Mouse (Mus musculus) spleen, postnatal 14 days (tissue): ENCODE measurements around the gene Mterf4.
"Not testable (repeated sequence)": the region's sequence is repeated elsewhere in the genome, so short reads cannot be mapped to it uniquely, and the experiment has no call there.

Source experiments
- DNase-seq, 2 experiments: peaks; one replicate each; pipeline ENCODE4 v3.0.0; 2021 to 2022; ENCODE audit warnings: low spot score in 2 of 2

Mterf4 gene

GRCm38 (mm10) chr1:93305581-93306337 lies at the start of gene Mterf4:
Gene Mterf4 (minus strand): TSS chr1:93305915.
- DNase-seq: peak; percentile 55 to 73

- DNase-seq: no peak
Observed at GRCm38 (mm10) chr1:93352724-93353123, 47.0 kb upstream of the Mterf4 start.

DNA sequence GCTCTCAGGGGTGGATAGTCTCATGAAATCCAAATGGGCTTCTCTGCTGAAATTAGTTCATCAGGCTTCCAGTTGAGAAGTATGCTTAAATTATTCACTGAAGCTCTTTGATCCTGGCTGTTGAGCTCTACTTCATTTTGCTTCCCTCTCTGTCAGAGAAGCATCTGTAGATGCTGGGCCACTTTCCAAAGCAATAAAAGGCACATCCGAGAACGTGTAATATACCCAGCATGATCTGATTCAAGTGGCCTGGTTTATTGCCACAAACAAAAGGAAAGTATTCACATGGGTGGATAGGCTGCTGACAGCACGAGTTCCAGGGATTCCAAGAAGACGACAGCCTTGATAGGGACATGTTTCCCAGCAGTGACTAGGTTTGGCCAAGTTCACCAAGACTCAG lies 44.0 kb upstream of the Mterf4 start:
- DNase-seq: no peak

DNA sequence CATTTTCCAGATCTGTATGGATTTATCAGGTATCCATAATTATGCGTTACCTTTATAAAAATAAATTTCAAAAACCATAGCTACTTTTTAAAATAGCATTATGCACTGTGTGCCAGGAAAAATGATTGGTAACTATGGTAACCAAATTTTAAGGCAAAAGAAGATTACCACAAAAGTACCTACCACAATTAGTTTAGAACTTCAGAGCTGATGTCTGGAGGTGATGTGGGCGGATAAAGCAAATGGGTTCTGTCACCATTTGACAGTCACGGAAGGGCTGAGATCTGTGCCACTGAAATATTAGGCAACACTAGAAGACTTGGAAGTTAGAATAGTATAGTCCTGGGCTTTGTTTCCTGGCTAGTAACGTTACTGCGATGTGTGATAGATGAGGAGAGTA lies 41.5 kb upstream of the Mterf4 start:
- no peak for DNase-seq

GRCm38 (mm10) chr1:93343504-93344047 lies 37.9 kb upstream of the Mterf4 start:
- DNase-seq: peak; percentile 76 to 85

DNA sequence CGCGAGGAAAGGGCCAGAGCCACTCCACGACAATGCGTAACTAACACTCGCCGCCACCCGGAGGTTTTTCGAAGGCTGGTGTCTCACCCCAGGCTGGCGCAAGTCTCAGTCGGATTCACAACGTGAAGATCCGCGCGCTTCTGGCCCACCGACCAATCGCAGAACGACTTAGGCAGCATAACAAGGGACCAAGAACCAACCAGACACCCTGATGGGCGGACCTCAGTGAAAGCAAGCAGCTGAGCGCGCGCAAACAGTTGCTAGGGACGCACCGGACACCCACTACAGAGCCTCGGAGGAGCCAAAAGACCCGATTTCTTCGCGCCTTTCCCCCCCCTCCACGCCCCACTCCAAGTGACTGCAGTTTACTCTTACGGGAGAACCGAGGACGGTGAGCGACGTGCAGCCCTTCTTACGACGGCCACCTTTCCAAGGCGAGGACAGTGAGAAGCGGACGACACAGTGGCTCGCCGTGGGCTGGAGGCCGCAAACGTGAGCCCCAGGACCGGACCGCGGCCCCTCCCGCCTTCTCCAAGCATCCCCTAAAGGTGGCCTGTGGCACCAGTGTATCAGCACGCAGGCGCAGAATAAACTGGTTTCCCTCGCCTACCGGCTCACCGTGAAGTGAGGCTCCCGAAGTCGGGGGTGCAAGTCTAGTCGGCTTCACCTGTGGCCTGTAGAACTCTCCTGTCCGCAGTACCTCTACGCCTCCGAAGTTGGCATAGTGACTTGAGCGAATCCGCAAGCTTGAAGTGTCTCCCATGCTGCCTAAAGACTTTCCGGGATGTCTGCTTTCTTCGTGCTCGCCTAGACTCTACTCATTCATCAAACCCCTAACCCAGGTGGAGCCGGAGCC lies 37.2 kb upstream of the Mterf4 start, which contains the start of the genes Ppp1r7 and Pask:
Gene Ppp1r7 (plus strand): TSS at position 207 of the 856 bp plus-strand sequence.
Gene Pask (minus strand): TSS at position 835 of the 856 bp plus-strand sequence.
- peak; percentile 83 to 89 for DNase-seq

DNA sequence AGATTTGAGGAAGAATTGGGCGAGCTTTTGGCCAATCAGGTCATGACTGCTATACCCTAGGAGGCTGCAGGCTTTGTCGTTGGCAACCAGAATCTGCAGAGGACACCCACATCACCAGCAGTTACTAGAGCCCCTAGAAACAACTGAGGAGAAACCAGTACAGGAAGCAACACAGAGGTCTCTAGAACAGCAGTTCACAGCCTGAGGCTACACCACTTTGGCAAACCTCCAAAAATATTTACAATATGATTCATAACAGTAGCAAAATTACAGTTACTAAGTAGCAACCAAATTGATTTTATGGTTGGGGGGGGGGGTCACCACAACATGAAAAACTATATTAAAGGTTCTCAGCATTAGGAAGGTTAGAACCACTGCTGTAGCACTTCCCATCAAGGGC lies 28.9 kb upstream of the Mterf4 start:
- no peak for DNase-seq

DNA sequence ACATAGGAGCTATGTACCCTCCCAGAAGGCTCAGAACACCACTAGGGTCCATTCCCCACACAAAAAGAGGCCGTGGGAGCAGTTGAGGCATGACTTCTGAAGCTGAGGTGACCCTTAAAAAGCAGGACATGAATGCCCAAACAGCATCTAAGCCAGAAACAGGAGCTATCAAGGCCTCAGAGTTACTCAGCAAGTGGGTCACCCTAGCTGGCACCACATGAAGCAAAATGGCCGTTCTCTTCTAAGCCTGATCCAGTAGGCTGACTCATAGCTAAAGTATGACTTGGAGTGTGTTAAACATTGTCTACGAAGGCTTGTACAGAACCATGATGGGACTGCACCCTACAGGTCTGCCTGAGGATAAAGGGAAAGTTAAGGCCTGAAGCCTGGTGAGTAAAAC lies 20.7 kb upstream of the Mterf4 start:
- no peak for DNase-seq

GRCm38 (mm10) chr1:93323973-93324372 lies 18.3 kb upstream of the Mterf4 start:
- DNase-seq: no peak

DNA sequence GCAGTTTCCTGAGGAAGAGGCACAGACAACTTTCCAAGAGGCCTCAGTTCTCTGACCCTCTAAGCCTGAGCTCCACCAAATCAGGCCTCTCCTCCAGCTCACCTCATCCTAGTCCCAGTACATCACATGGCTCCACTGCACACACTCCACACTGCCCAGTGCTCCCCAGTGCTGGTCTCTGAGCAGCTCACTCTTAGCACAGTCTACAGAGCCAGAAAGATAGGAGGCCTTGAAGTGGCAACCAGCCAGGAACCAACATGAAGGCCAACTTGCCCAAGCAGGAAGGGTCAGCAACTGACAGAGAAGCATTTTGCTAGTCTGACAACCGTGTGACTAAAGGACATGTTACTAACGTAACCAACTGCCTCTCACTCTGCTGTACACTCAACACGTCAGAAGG lies 5.1 kb downstream of the Mterf4 start:
- no peak for DNase-seq

- DNase-seq: no peak
Observed at GRCm38 (mm10) chr1:93299791-93300190, 5.9 kb downstream of the Mterf4 start.

DNA sequence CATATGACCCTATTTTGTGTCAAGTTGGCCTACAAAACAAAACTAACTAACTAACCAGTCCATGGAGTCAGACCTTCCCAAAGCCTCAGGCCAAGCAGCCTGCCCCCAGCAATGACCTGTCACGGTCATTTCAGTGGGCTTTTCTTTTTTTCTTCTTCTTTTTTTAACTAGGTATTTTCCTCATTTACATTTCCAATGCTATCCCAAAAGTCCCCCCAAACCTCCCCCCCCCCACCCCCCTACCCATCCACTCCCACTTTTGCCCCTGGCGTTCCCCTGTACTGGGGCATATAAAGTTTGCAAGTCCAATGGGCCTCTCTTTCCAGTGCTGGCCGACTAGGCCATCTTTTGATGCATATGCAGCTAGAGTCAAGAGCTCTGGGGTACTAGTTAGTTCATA lies 11.2 kb downstream of the Mterf4 start:
- DNase-seq: not testable (repeated sequence)

DNA sequence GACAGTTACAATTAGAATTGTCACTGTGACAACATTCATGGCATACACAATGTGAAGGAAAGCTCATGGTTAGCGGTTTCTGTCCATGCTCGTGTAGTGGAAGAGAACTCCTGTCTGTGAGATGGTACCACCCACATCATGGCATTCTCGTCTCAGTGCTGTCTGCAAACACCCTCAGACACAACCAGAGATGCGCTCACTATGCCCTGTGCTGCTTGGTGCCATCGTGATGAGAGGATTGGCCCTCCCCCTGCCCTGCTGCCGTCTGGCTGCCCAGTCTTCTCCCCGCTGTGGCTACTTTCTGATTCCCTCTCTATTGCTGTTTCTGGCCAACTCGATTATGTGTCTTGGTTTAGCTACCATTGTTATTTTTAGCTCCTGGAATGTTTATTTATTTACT lies 13.7 kb downstream of the Mterf4 start:
- no peak for DNase-seq

- no peak for DNase-seq
Observed at GRCm38 (mm10) chr1:93291591-93291990, 14.1 kb downstream of the Mterf4 start.

- no peak for DNase-seq
Observed at GRCm38 (mm10) chr1:93290956-93291355, 14.8 kb downstream of the Mterf4 start.

DNA sequence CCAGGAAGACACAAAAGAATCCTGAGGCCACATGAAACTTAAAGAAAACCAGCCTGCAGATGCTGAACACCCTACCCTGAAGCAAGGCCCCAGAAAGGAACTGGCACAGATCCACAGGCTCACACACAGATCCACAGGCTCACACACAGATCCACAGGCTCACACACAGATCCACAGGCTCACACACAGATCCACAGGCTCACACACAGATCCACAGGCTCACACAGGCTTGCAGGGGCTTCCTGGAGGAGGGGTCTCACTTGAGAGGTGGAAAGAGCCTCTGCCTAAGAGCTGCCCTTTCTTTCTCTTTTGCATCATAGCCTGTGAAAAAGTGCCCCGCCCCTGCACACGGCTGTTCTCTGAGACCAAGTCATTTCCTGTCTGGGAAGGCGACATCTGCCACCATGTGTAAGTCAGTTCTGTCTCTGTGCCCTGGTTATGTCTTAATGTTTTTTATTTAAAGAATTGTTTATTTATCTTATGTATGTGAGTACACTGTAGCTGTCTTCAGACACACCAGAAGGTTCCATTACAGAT lies 16.0 kb downstream of the Mterf4 start:
- DNase-seq: no peak

DNA sequence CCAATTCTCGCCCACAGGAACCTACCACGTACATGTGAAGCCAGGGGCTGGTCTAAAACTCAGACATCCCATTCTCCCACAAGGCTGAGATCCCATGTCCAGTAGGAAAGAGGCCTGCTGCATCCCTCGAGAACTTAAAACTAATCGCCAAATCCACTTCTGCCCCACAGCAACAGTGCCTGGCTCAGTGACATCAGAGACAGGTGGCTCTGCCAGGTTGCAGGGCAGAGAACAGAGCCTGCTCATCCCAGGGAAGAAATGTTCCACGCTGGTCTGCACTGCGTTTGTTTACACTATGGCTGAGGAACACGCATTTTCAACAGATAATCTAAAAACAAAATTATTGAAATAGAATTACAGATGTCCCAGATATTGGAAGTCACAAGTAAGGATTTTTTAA lies 28.7 kb downstream of the Mterf4 start:
- no peak for DNase-seq

DNA sequence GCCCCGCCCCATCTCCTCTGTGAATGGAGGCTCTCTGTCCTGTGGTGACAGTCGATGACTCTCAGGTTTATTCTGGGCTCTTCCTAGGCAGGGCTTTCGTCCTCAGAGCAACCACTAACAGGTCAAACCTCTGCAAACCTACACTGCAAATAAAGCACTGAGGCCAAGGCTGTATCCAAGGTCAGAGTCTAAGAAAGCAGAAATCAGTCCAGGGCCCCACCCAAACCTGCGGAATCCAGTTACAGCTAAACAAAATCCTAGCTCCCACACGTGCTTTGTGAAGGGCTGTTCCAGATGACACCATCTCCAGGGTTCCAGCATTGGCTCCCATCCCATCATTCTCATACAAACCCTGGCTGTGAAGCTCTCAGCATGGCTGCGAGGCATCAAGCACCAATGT lies 30.2 kb downstream of the Mterf4 start:
- no peak for DNase-seq

- DNase-seq: peak in 1 of 2 experiments; percentile 20
Observed at GRCm38 (mm10) chr1:93272409-93272821, 33.3 kb downstream of the Mterf4 start.

DNA sequence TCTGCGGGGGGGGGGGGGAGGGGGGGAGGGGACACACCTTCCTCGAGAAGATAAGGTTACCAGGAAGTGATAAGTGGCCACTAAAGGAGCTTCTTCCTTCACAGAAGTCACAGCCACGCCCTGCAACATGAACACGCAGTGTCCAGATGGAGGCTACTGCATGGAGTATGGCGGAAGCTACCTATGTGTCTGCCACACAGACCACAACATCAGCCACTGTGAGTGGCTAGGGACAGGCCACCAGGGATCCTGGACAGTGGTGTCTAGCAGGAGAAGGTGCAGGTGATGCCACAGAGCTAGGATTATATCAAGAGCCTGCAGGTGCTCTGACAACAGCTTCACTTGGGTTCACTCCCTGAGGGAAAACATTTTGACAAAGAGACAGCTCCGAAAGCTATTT lies 34.0 kb downstream of the Mterf4 start:
- no peak for DNase-seq

DNA sequence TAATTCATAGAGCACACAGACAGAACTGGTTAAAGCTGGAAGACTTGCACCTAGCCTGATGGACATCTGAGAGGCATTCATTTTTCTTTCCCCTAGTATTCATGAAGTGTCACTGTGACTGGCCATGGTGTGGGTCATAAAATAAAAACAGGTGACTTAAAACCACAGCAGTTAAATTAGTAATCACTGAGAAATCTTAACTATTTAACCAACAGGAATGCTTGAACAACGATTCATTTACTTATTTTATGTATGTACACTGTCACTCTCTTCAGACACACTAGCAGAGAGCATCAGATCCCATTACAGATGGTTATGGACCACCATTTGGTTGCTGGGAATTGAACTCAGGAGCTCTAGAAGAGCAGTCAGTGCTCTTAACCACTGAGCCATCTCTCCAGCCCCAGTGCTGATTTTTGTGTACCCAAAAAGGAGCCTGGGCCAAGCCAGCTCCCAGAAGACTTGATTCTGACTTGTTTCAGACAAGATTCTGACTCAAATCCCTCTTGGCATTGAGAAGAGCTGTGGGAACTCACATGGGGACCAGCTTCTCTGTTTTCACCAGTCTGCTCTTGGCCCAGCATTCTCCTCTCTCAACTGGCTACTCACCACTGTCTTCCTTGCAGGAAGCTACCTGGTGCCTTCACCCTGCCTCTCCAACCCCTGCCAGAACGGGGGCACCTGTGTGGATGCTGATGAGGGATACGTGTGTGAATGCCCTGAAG lies 35.0 kb downstream of the Mterf4 start:
- no peak for DNase-seq

DNA sequence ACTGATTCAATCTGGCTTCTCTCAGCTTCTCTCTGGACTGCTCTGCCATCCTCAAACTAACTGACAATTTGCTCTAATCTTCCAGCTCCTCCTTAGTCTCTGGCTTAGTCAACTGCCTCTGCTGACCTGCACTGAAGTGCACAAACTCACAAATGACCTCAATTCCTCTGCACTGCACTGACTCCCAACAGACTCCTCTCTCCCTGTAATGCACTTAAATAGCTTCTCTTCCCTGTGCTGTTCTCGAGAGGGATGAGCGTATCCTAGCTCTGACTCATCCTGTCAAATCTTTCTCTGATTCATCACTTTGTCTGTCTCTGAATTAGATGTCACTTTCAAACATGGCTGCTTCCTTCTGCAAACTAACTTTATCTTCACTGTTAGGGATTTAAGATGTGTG lies 37.5 kb downstream of the Mterf4 start:
- DNase-seq: no peak
